Mouse (Mus musculus) hindbrain, embryonic 15.5 days (tissue): ENCODE data around the gene Stx3. TPM values are rescaled to one million over a fixed set of nuclear protein-coding genes. Genes with fewer than 3 reads are reported as not detected.

ENCODE experiments used
- ATAC-seq: fragments of 200-750 bp; cut with Nextera tagmentation; 2 replicates; pipeline ENCODE4 v1.8.0; 2017; ENCODE audit warnings: low read depth, moderate number of reproducible peaks, moderate TSS enrichment; ENCODE audit not compliant: low FRiP score
- H3K27ac ChIP-seq: fragments of 300-500 bp; sonication (generic); replicated peaks from 2 replicates; pipeline ENCODE4 v1.5.1; 2015; ENCODE audit warnings: mild to moderate bottlenecking, inconsistent platforms
- H3K27me3 ChIP-seq: fragments of 300-500 bp; sonication (generic); 2 replicates; pipeline ENCODE4 v1.6.1; 2015; ENCODE audit warnings: control low read depth, inconsistent platforms
- H3K36me3 ChIP-seq: fragments of 300-500 bp; sonication (generic); 2 replicates; pipeline ENCODE4 v1.6.1; 2015; ENCODE audit warnings: control low read depth, inconsistent platforms
- H3K4me1 ChIP-seq: fragments of 300-500 bp; sonication (generic); replicated peaks from 2 replicates; pipeline ENCODE4 v1.6.1; 2015; ENCODE audit warnings: control low read depth, inconsistent platforms
- H3K4me2 ChIP-seq: fragments of 300-500 bp; sonication (generic); 2 replicates; pipeline ENCODE4 v1.6.1; 2015; ENCODE audit warnings: moderate library complexity, mild to moderate bottlenecking, inconsistent platforms
- H3K4me3 ChIP-seq: fragments of 300-500 bp; sonication (generic); 2 replicates; pipeline ENCODE4 v1.5.1; 2015; ENCODE audit warnings: mild to moderate bottlenecking, inconsistent platforms
- H3K9ac ChIP-seq: fragments of 300-500 bp; sonication (generic); 2 replicates; pipeline ENCODE4 v1.6.1; 2015; ENCODE audit warnings: inconsistent platforms
- H3K9me3 ChIP-seq: fragments of 300-500 bp; sonication (generic); 2 replicates; pipeline ENCODE4 v1.6.1; 2016; ENCODE audit warnings: control low read depth, inconsistent platforms
- WGBS: fragments of 180-500 bp; shearing (Covaris S2); methylation state at CpG from one replicate; pipeline ENCODE4 v1.1.7; 2015; 5-methylcytosine and 5-hydroxymethylcytosine counted together
- polyA plus RNA-seq: library from polyadenylated mRNA; unstranded; fragments of >200 nt; fragmentation: Nextera tagmentation; extraction: Ambion mirVana; gene quantifications from 2 replicates; pipeline ENCODE4 v1.2.1, GENCODE M21; 2015

The Stx3 gene
- 17.6 and 20.6 TPM in 2 replicates for polyA plus RNA-seq

- ATAC-seq = no peak
- H3K4me2 ChIP-seq = peak within 1 kb of the TSS; percentile 95
- H3K27me3 ChIP-seq = peaks cover 14% of the 10 kb centered on the region
- H3K36me3 ChIP-seq = no peaks in the 10 kb centered on the region
- no peaks in the 10 kb centered on the region for H3K9me3 ChIP-seq
- under 1% methylated on average over 20 of the region's 20 CpGs for WGBS
- H3K9ac ChIP-seq = peak within 1 kb of the TSS; percentile 85
- peak within 1 kb of the TSS; percentile 85 for H3K4me3 ChIP-seq
- H3K27ac ChIP-seq = peak within 1 kb of the TSS; percentile 63
- H3K4me1 ChIP-seq = peaks cover 19% of the 10 kb centered on the region
These were observed at the start of gene Stx3 for GRCm38 (mm10) chr19:11819143-11819700. Gene Stx3 (minus strand): TSS chr19:11819403.

- Histone ChIP-seq H3K36me3 (no peaks in the 10 kb centered on the region), H3K27ac (no peak overlapping the region), H3K4me1 (no peaks in the 10 kb centered on the region), H3K27me3 (no peaks in the 10 kb centered on the region), H3K9ac (no peak overlapping the region), H3K4me3 (no peak overlapping the region), H3K9me3 (no peaks in the 10 kb centered on the region), H3K4me2 (no peak overlapping the region)
- 85% methylated on average over 2 of the region's 2 CpGs for WGBS
- ATAC-seq = no peak
These were observed 48.6 kb upstream of the Stx3 start for GRCm38 (mm10) chr19:11867837-11868236.

GRCm38 (mm10) chr19:11860966-11861365 is 41.8 kb upstream of the Stx3 start, which contains the start of gene Olfr1418:
Gene Olfr1418 (minus strand): TSS chr19:11861066.
- Histone ChIP-seq H3K27ac (no peak within 1 kb of the TSS), H3K4me3 (no peak within 1 kb of the TSS), H3K4me1 (no peaks in the 10 kb centered on the region), H3K27me3 (no peaks in the 10 kb centered on the region), H3K9ac (no peak within 1 kb of the TSS), H3K9me3 (no peaks in the 10 kb centered on the region), H3K36me3 (no peaks in the 10 kb centered on the region), H3K4me2 (no peak within 1 kb of the TSS)
- 95% methylated on average over 1 of the region's 1 CpGs for WGBS
- ATAC-seq = no peak

DNA sequence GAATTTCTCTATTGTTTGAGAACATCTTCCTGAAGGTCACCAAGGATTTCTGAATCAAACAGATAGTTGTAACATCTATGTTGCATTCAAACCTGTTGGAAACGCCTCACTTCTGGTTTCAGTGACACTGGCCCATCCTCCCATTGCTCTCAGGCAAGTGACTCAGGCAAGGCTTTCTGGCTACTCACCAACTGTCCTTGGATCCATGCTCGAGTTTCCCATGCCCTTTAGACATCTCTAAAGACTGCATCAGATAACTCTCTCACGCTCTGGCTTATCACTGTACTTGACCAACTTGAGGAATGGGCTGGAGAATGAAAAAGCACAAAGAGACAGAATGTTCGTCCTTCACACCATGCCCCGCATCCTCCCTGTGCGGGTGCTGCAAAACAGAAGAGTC is 37.3 kb upstream of the Stx3 start:
- WGBS = 80% methylated on average over 6 of the region's 6 CpGs
- H3K4me3 ChIP-seq = no peak overlapping the region
- no peak overlapping the region for H3K4me2 ChIP-seq

DNA sequence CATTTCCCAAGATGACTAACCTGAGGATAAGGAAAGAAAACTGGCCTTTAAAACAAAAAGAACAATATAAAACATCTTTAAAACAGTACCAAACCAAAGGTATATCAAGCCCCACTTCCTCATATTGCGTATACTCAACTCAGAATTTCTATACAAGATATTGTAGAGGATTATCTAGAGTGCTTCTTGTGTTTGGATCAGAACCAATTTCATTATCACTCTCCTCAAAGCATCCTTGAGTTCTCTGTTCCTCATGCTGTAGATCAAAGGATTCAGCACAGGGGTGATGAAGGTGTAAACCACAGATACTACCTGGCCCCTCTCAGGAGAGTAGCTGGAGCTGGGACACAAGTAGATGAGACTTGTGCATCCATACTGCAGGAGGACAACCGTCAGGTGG is 35.6 kb upstream of the Stx3 start:
- Histone ChIP-seq H3K4me3 (no peak overlapping the region), H3K9ac (no peak overlapping the region), H3K27ac (no peak overlapping the region), H3K4me2 (no peak overlapping the region), H3K27me3 (no peaks in the 10 kb centered on the region), H3K4me1 (no peaks in the 10 kb centered on the region), H3K36me3 (no peaks in the 10 kb centered on the region), H3K9me3 (no peaks in the 10 kb centered on the region)
- 91% methylated on average over 2 of the region's 2 CpGs for WGBS
- ATAC-seq = no peak

More for the DNA sequence above, 37.3 kb upstream of the Stx3 start:
- Histone ChIP-seq H3K27me3 (no peaks in the 10 kb centered on the region), H3K9ac (no peak overlapping the region), H3K4me1 (no peaks in the 10 kb centered on the region), H3K27ac (no peak overlapping the region), H3K36me3 (no peaks in the 10 kb centered on the region), H3K9me3 (no peaks in the 10 kb centered on the region)
- ATAC-seq = no peak

GRCm38 (mm10) chr19:11852652-11853051 is 33.4 kb upstream of the Stx3 start:
- no peak for ATAC-seq
- Histone ChIP-seq H3K9me3 (no peaks in the 10 kb centered on the region), H3K27me3 (no peaks in the 10 kb centered on the region)

GRCm38 (mm10) chr19:11846333-11846732 is 27.1 kb upstream of the Stx3 start:
- H3K36me3 ChIP-seq = no peaks in the 10 kb centered on the region
- no peak overlapping the region for H3K27ac ChIP-seq
- no peak overlapping the region for H3K4me2 ChIP-seq
- ATAC-seq = no peak
- no peaks in the 10 kb centered on the region for H3K4me1 ChIP-seq
- no peaks in the 10 kb centered on the region for H3K27me3 ChIP-seq
- H3K4me3 ChIP-seq = no peak overlapping the region
- H3K9ac ChIP-seq = no peak overlapping the region
- 87% methylated on average over 4 of the region's 4 CpGs for WGBS
- H3K9me3 ChIP-seq = no peaks in the 10 kb centered on the region

More at GRCm38 (mm10) chr19:11852652-11853051, 33.4 kb upstream of the Stx3 start:
- Histone ChIP-seq H3K4me3 (no peak overlapping the region), H3K36me3 (no peaks in the 10 kb centered on the region), H3K4me2 (no peak overlapping the region), H3K27ac (no peak overlapping the region), H3K9ac (no peak overlapping the region), H3K4me1 (no peaks in the 10 kb centered on the region)
- 72% methylated on average over 4 of the region's 4 CpGs for WGBS

DNA sequence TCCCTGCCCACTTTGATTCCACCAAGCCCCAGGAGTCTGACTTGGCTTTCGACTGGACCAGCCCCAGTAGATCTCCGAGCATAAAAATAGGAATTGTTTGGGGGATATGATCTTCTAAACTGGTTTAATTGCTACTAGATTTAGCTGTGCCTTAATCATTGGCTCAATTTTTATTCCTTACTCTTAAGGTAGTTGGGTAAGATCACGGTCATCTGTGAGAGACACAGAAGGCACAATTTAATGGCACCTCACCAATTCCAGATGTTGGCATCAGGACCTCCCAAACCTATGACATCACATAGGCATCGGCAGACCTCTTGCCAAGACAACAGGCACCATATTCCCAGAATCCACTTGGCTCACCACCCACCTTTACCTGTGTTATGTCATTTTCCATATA is 19.9 kb upstream of the Stx3 start, which contains the start of gene Olfr1417:
Gene Olfr1417, minus strand, starts transcription at position 101 of the 400 bp plus-strand sequence.
- no peak within 1 kb of the TSS for H3K4me2 ChIP-seq
- H3K9ac ChIP-seq = no peak within 1 kb of the TSS
- no peaks in the 10 kb centered on the region for H3K27me3 ChIP-seq
- H3K9me3 ChIP-seq = no peaks in the 10 kb centered on the region
- H3K4me3 ChIP-seq = no peak within 1 kb of the TSS
- H3K36me3 ChIP-seq = no peaks in the 10 kb centered on the region
- H3K27ac ChIP-seq = no peak within 1 kb of the TSS
- WGBS = 90% methylated on average over 4 of the region's 4 CpGs
- no peak for ATAC-seq
- H3K4me1 ChIP-seq = no peaks in the 10 kb centered on the region

DNA sequence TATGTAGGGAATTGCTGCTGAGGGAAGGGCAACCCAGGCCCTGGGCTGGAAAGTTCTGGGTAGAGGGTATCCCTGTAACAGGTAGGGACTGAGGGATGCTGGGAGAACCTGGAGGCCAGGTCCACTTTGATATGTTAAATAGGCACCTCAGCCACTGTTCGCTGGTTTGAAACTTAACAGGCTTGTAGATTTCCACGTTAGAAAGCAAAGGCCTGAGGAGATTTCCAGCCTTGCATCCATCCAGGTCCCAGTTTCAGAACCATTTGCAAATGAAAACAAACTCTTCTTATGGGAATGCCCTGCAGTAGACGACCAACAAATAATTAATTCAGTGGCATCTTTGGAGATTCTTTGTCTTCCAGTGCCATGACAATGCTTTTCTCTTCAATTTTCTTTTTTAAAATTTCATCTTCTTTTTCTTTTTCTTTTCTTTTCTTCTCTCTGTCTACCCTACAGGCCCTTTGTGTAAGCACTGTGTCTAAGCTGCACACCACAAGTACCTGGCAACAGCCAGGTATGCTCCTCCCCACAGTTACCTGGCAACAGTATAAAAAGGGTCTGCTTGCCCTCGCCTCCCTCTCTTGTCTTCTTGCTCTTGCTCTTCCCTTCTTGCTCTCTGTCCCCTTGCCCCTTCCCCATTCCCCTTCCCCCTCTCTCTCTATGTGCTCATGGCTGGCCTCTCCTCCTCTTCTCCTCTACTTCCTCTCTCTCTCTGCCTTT is 4.3 kb upstream of the Stx3 start:
- H3K4me2 ChIP-seq = no peak overlapping the region
- H3K27me3 ChIP-seq = peaks cover 8% of the 10 kb centered on the region; the same call in 1 of the 2 replicates
- no peaks in the 10 kb centered on the region for H3K9me3 ChIP-seq
- H3K36me3 ChIP-seq = no peaks in the 10 kb centered on the region
- H3K4me3 ChIP-seq = no peak overlapping the region
- 31% methylated on average over 4 of the region's 4 CpGs for WGBS
- no peak for ATAC-seq
- H3K9ac ChIP-seq = no peak overlapping the region
- H3K4me1 ChIP-seq = peaks cover 12% of the 10 kb centered on the region
- H3K27ac ChIP-seq = no peak overlapping the region

GRCm38 (mm10) chr19:11820211-11820610 is 1.0 kb upstream of the Stx3 start:
- Histone ChIP-seq H3K27ac (no peak overlapping the region), H3K36me3 (no peaks in the 10 kb centered on the region), H3K9ac (no peak overlapping the region), H3K4me3 (peak overlapping the region; percentile 85), H3K9me3 (no peaks in the 10 kb centered on the region), H3K4me1 (peaks cover 19% of the 10 kb centered on the region), H3K27me3 (peaks cover 14% of the 10 kb centered on the region), H3K4me2 (peak overlapping the region; percentile 95)
- ATAC-seq = no peak
- WGBS = 35% methylated on average over 6 of the region's 6 CpGs

- H3K4me1 ChIP-seq = peaks cover 19% of the 10 kb centered on the region
- no peaks in the 10 kb centered on the region for H3K36me3 ChIP-seq
- H3K27me3 ChIP-seq = peaks cover 14% of the 10 kb centered on the region
- H3K9ac ChIP-seq = 0 out of 2 replicates have a peak overlapping the region, but pooled peaks have one; percentile 85
- H3K9me3 ChIP-seq = no peaks in the 10 kb centered on the region
- H3K27ac ChIP-seq = no peak overlapping the region
- peak; percentile 61; the same call in 1 of the 2 replicates for ATAC-seq
- under 1% methylated on average over 15 of the region's 15 CpGs for WGBS
- H3K4me2 ChIP-seq = peak overlapping the region; percentile 95
- H3K4me3 ChIP-seq = peak overlapping the region; percentile 85
These were observed 597 bp upstream of the Stx3 start for GRCm38 (mm10) chr19:11819800-11820199.
